Mouse (Mus musculus) left cerebral cortex, postnatal 14 days (tissue): ENCODE measurements around the gene 1700020D05Rik. TPM values are rescaled to one million over a fixed set of nuclear protein-coding genes. Genes with fewer than 3 reads are reported as not detected.
A peak's percentile ranks its signal among the peaks of the same experiment; 100 is the strongest.

Experiments used
- DNase-seq, 2 experiments: peaks; one replicate each; pipeline ENCODE4 v3.0.0; 2021 to 2022; ENCODE audit warnings: low spot score in 2 of 2, mixed read lengths in 1 of 2
- intact Hi-C: fragments of 180-260 bp; cut with DNase I; formaldehyde crosslinking; loops from one replicate; pipeline ENCODE4 v1.15.1; 2025
- total RNA-seq, 2 experiments: library from RNA; stranded (reverse); gene quantifications; 2 replicates each; pipeline ENCODE4 v1.2.3; 2021

Gene 1700020D05Rik
- total RNA-seq, 2 experiments from 2014 or later, result 5.9 to 6.0 TPM

DNA sequence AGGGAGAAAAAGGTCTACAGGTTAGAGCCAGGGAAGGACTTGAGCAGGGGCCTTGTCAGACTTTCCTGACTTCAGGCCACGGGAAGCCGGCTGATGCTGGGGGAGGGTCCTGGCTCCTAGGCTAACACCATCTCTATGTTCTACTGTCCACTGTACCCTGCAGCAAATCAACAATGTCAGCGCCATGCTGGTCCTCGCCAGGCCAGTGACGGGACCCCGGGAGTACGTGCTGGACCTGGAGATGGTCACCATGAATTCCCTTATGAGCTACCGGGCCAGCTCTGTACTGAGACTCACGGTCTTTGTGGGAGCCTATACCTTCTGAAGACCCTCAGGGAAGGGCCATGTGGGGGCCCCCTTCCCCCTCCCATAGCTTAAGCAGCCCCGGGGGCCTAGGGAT lies 22.2 kb downstream of the 1700020D05Rik start:
- intact Hi-C loops, result no loop called here
- no peak for DNase-seq

GRCm38 (mm10) chr19:5480016-5480415 lies 23.6 kb downstream of the 1700020D05Rik start:
- DNase-seq, result no peak
- intact Hi-C loops, result no loop called here

DNA sequence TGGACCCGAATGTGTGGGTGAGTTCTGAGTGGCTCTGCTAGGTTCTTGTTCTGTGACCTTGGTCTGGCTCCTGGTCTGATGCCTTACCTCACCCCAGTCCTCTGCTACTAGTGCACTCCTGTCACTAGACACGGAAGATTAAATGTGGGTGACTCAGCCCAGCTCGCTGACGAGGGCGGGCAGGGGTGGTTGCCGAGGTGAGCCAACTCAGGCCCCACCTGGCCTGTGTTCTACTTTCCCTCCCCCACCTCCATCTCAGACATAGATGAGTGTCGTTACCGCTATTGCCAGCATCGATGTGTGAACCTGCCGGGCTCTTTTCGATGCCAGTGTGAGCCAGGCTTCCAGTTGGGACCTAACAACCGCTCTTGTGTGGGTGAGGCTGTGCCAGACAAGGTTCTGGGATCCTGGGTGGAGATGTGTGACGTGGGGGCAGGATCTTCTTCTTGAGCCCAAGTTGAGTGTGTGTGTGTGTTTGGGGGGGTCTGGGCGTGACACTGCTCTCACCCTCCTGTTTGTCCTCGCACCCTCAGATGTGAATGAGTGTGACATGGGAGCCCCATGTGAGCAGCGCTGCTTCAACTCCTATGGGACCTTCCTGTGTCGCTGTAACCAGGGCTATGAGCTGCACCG lies 25.8 kb downstream of the 1700020D05Rik start:
- DNase-seq, result no peak
- intact Hi-C loops, result no loop called here

DNA sequence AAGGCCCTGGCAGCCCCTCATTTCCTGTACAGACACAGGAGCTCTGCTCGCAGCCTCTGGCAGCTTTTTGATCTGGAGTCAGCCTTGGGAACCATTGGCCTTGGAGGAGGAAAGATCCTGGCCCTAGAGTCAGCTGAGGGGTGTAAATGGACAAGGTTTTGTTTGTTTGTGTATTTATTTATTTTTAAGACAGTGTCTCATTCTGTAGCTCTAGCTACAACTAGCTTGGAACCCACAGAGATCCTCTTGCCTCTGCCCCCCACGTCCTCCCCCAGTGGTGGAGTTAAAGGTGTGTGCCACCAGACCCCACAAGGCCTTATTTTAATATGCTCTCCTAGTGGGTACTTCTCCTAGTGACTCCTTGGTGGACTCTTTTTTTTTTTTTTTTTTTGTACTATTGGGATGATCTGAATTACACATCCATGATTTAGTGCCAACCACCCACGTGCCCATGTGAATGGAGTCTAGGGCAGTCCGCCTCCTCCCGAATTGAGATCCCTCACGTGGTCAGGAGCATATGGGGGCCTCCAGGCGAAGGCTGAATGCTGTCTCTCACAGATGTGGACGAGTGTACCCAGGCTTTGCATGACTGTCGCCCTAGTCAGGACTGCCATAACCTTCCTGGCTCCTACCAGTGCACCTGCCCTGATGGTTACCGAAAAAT lies 26.5 kb downstream of the 1700020D05Rik start:
- DNase-seq, result peak; percentile 47 to 64

DNA sequence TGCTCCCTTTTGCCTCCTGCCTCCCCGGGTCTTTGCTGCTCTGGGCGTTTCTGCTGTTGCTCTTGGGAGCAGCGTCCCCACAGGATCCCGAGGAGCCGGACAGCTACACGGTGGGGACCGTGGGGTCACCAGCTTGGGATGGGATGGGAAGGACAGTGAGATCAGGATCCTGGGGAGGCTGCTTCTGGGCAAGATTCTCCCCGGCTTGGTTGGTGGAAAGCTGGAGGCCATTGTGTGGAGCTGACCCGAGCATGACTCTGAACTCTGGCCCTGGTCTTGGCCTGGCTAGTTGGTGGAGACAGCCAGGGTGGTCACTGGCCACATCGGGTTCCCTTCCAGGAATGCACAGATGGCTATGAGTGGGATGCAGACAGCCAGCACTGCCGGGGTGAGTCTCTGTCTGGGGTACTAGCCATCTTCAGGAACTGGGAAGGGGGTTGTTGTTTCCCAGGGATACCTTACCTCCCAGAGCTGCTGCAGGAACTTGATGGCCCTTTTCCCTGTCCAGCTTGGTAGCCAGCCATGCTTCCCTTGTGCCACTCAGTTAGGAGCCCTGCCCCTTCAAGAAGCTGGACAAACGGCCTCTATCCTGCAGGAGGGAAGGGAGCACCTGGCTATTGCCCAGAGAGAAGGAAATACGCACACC lies 28.4 kb downstream of the 1700020D05Rik start:
- DNase-seq, result no peak
- intact Hi-C loops, result no loop called here

More for the DNA sequence above, 26.5 kb downstream of the 1700020D05Rik start:
- intact Hi-C loops, result no loop called here

DNA sequence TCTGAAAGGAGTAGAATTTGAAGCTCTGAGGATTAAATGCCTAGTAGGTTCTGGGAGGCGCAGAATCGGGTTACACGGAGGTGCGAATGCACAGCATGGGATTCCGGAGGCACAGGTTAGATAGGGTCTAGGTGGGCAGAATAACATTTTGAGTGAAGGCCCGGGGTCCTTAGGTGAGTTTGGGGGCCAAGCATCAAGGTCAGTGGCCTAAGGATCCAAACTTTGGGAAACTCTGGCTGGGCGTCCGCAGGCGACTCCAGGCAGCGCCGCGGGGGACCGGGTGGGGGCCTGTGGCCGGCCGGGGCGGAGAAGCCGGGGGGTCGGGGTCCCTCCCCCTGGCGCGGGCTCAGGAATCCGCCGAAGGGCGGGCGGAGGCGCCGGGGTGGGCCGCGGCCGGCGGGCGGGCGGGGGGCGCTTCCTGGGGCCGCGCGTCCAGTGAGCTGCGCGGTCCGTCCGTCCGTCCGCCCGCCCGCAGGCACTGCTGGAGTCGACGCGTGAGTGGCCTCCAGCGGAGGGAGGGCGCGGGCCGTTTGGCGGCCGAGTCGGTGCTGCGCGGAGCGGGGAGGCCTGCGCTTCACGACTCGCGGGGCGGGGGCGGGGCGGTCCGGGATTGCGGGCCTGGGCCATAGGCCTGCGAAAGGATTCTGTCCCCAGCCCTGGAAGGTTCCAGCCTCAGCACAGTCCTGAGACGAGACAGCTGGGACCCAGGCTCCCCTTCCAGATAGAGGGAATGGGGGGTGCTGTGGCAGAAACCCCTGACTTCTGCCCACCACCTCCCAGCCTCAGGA lies 29.1 kb downstream of the 1700020D05Rik start:
- no peak for DNase-seq
- intact Hi-C loops, result no loop called here

- intact Hi-C loops, result no loop called here
- peak; percentile 50 to 71 for DNase-seq
Measured at GRCm38 (mm10) chr19:5473720-5474119, 29.9 kb downstream of the 1700020D05Rik start, which contains the start of gene Efemp2. Gene Efemp2, plus strand, starts transcription at chr19:5473954.

GRCm38 (mm10) chr19:5472857-5473256 lies 30.7 kb downstream of the 1700020D05Rik start:
- intact Hi-C loops, result no loop called here
- DNase-seq, result no peak

DNA sequence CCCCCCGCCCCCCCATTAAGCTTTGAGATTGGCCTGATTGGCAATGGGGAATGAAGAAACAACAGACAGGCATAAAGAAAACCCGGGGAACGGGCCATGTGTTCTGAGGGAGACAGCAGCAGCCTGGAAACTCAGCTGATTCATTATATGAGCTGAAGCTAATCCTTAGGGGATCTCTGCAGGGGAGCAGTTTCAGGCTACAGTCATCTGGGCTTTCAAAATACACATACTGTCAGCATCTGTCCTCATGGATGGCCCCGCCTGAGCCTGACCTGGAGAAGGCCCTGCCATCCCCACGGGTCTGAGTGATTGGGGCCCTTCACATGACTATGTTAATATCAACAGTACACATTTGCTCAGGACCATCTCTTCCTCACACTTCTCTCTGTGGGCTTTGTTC lies 31.7 kb downstream of the 1700020D05Rik start:
- no peak for DNase-seq
- intact Hi-C loops, result no loop called here

DNA sequence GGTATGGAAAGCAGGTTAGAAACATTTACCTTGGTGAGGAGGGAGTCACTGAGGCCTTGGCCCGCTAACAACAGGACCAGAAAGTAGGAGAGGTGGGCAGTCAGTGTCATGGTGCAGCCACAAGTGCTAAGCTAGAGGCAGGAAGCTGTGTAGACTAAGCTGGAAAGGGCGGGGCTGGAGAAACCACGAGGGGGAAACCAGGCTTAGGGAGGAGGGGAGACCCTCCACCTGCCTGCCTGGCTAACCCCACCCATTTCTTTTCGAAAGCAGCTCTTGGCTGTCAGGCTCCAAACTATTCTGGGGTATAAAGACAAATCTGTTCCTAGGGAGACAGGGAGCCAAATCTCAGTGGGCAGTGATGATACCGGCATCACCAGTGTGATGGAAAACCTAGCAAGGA lies 35.2 kb downstream of the 1700020D05Rik start, which contains the start of gene Ctsw:
Ctsw (minus strand) TSS at position 134 of the 400 bp plus-strand sequence.
- peak in 1 of 2 experiments; percentile 54 for DNase-seq
- intact Hi-C loops, result no loop called here

DNA sequence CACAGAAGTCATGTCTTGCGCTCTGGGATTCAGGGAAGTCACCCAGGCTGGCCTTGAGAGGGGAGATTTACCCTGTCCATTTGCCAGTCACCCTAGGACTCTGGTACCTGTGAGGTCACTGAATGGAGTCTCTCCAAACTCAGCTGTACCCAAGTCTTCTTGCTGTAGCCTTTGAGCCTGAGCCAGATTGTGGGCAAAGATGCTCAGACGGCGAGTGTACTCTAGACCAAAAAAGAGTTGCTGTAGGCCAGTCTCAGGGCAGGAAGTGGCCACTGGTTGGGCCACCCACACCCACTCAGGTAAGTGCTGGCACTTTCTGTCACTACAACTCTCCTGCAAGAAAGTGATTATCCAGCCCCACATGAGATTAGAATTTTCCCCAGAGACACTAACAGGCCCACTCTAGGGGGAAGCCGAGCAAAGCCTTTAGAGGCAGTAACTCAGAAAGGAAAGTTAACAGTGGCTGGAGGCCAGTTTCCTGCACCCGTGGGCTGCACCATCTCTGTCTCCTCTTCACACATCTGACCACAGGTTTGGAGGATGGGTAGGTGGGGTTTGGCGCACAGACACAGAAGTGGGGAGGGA lies 36.6 kb downstream of the 1700020D05Rik start:
- intact Hi-C loops, result no loop called here
- DNase-seq, result no peak

DNA sequence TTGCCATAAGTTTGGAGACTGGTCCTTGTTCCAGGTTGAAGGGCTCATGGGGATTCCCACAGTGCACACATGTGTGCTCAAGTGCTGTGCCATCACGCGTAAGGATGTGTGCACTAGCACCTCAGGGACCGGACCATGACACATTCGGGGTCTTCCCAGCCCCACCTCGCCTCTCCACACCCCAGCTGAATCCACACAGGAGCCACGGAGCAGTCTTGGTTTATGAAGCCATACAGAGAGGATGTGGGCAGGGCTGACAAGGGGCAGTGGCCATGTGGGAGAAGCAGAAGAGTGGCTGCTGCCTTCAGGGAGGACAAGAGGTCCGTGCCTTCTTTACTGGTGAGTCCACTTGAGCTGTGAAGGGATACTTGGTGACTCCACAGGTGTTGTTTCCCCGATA lies 38.5 kb downstream of the 1700020D05Rik start:
- DNase-seq, result no peak
- intact Hi-C loops, result no loop called here

DNA sequence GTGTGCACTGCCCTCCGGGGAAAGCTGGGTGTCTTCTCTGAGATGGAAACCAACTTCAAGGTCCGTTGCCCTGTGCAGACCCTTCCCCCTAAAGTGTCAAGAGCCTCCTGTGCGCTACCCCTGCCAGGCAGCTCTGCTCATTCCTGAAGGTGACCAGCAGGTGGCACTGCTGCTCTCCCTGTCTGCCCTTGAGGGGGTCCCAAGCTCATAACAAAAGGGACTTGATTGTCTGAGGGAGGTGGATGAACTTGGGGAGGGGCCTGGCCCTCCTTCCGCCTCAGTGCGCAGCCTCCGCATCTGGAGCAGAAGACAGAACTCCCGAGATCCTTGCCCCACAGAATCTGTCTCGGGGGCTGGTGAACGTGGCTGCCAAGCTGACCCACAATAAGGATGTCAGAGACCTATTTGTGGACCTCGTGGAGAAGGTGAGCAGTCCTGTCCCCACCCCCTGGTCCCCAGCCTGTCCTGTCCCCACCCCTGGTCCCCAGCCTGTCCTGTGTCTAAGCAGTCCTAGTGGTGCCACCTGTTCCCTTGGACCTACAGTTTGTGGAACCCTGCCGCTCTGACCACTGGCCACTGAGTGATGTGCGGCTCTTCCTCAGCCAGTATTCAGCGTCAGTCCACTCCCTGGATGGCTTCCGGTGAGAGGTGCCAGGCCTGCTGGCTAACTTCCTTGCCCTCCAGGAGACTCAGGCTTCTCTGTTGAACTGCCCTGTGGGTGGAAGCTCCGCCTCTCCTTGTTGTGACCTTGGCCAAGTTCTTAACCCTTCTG lies 39.6 kb downstream of the 1700020D05Rik start:
- intact Hi-C loops, result loop anchor here (5.0 kb wide), 1 partner anchor 103 kb away; the partner anchor contains the start of gene Ap5b1

GRCm38 (mm10) chr19:5463212-5463611 lies 40.4 kb downstream of the 1700020D05Rik start:
- DNase-seq, result no peak
- intact Hi-C loops, result loop anchor here (5.0 kb wide), 1 partner anchor 104 kb away; the partner anchor contains the start of gene Ap5b1

More for the DNA sequence above, 39.6 kb downstream of the 1700020D05Rik start:
- peak in 1 of 2 experiments; percentile 64 for DNase-seq

- intact Hi-C loops, result loop anchor here (2.0 to 5.0 kb wide), 2 partner anchors 27 to 106 kb away; partner anchors contain the start of genes Ap5b1 and Mus81
Measured at GRCm38 (mm10) chr19:5461411-5461810, 42.2 kb downstream of the 1700020D05Rik start.

GRCm38 (mm10) chr19:5460465-5460911 lies 43.1 kb downstream of the 1700020D05Rik start, which contains the start of gene Fibp:
Gene Fibp, plus strand, starts transcription at chr19:5460615.
- intact Hi-C loops, result loop anchor here (2.0 to 5.0 kb wide), 2 partner anchors 28 to 107 kb away; partner anchors contain the start of genes Ap5b1 and Mus81

More at GRCm38 (mm10) chr19:5461411-5461810, 42.2 kb downstream of the 1700020D05Rik start:
- no peak for DNase-seq

DNA sequence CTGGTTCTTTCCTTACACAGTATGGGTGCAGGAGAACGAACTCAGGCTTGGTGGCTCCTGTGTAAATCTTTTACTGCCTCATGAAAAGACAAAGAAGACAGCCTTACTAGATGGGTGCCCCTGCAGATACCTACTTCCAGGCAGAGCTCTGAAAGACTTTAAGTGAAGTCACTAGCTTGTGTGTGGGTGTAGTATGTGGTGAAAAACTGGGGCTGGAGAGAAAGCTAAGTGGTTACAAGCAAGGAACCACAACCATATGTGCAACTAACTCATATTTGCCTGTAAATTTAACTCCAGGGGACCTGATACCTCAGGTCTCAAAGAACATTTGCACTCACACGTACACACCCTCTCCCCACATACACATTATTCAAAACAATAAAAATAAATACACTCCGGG lies 43.7 kb downstream of the 1700020D05Rik start:
- no peak for DNase-seq
- intact Hi-C loops, result loop anchor here (2.0 to 5.0 kb wide), 2 partner anchors 29 to 107 kb away; partner anchors contain the start of genes Ap5b1 and Mus81

More at GRCm38 (mm10) chr19:5460465-5460911, 43.1 kb downstream of the 1700020D05Rik start, which contains the start of gene Fibp:
- DNase-seq, result peak; percentile 89

DNA sequence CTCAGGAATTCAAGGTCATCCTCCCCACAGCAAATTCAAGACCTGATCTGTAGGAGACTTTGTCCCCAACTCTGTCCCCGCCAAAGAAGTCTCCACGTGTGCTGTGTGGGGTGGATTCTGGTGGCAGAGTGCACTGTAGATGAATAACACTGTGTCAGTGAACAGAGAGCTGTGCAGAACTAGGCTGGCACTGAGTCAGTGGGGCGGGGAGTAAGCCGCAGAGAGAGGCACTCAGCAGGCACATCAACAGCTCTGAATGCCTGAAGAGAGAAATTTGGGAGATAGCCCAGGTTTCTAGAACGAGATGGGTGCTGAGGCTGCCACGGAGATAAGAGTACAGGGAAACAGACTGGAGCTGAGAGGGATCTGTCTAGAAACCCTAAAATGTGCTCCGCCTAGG lies 44.6 kb downstream of the 1700020D05Rik start:
- peak; percentile 51 to 81 for DNase-seq
- intact Hi-C loops, result no loop called here
